Mouse (Mus musculus) adrenal gland, postnatal 4 days (tissue): ENCODE results near the gene Pole3. TPM values are rescaled to one million over a fixed set of nuclear protein-coding genes. Genes with fewer than 3 reads are reported as not detected.
"Not testable (repeated sequence)": the region's sequence is repeated elsewhere in the genome, so short reads cannot be mapped to it uniquely, and the experiment has no call there.

Experiments
- DNase-seq, 2 experiments: peaks; one replicate each; pipeline ENCODE4 v3.0.0; 2021 to 2022; ENCODE audit warnings: low spot score in 2 of 2, mixed read lengths in 2 of 2
- total RNA-seq, 2 experiments: library from RNA; stranded (reverse); gene quantifications; 2 replicates each; pipeline ENCODE4 v1.2.3; 2021

The Pole3 gene
- total RNA-seq, 2 experiments from 2014 or later: 60.4 to 64.4 TPM

- DNase-seq: no peak
Measured at GRCm38 (mm10) chr4:62492682-62493081, 32.2 kb downstream of the Pole3 start.

- DNase-seq: no peak
Measured at GRCm38 (mm10) chr4:62487914-62488313, 37.0 kb downstream of the Pole3 start.

GRCm38 (mm10) chr4:62487172-62487571 lies 37.7 kb downstream of the Pole3 start:
- DNase-seq: no peak

GRCm38 (mm10) chr4:62486162-62486696 lies 38.6 kb downstream of the Pole3 start:
- no peak for DNase-seq

GRCm38 (mm10) chr4:62485450-62486161 lies 39.3 kb downstream of the Pole3 start:
- no peak for DNase-seq

GRCm38 (mm10) chr4:62484928-62485327 lies 39.9 kb downstream of the Pole3 start:
- DNase-seq: no peak

GRCm38 (mm10) chr4:62480709-62481605 lies 43.9 kb downstream of the Pole3 start:
- no peak for DNase-seq

GRCm38 (mm10) chr4:62479937-62480708 lies 44.7 kb downstream of the Pole3 start, which contains the start of gene Bspry:
Gene Bspry (plus strand): TSS chr4:62480053.
- no peak for DNase-seq

GRCm38 (mm10) chr4:62479593-62479936 lies 45.3 kb downstream of the Pole3 start:
- not testable (repeated sequence) for DNase-seq

- no peak for DNase-seq
Measured at GRCm38 (mm10) chr4:62477542-62478244, 47.2 kb downstream of the Pole3 start.

GRCm38 (mm10) chr4:62475793-62476192 lies 49.1 kb downstream of the Pole3 start:
- DNase-seq: no peak

GRCm38 (mm10) chr4:62475131-62475530 lies 49.7 kb downstream of the Pole3 start:
- DNase-seq: no peak

Other genes starting within 250 kb of the Pole3 start
- 10 to 100 TPM; 45.1 to 50.9 TPM for gene Fkbp15, start 164.5 kb downstream of the Pole3 start, total RNA-seq
- 10 to 100 TPM; 79.7 to 82.3 TPM for gene Slc31a1, start 164.3 kb downstream of the Pole3 start, total RNA-seq
- 100 to 1,000 TPM in 1 of 2 experiments, 10 to 100 TPM in 1; 94.2 to 102 TPM for gene Cdc26, start 116.4 kb downstream of the Pole3 start, total RNA-seq
- 10 to 100 TPM; 26.0 to 27.6 TPM for gene Prpf4, start 116.3 kb downstream of the Pole3 start, total RNA-seq
- gene Rnf183, start 89.8 kb downstream of the Pole3 start, total RNA-seq: under 1 TPM in 1 of 2 experiments, not detected in 1; 0.42 TPM
- 1 to 10 TPM; 6.4 to 7.7 TPM for gene Wdr31, start 54.2 kb downstream of the Pole3 start, total RNA-seq
- gene Bspry, start 45.0 kb downstream of the Pole3 start, total RNA-seq: 1 to 10 TPM; 2.7 to 4.6 TPM
- 10 to 100 TPM; 14.3 to 14.7 TPM for gene Hdhd3, start 21.6 kb downstream of the Pole3 start, total RNA-seq
- gene Alad, start 5.2 kb downstream of the Pole3 start, total RNA-seq: 100 to 1,000 TPM; 108 to 110 TPM
- under 1 TPM; 0.62 to 0.87 TPM for gene 4933430I17Rik, start 301 bp upstream of the Pole3 start, total RNA-seq
- 10 to 100 TPM; 45.4 to 45.5 TPM for gene Rgs3, start 34.8 kb upstream of the Pole3 start, total RNA-seq